Mouse (Mus musculus) brain, adult 2 months (tissue): ENCODE results near the gene Cfap157.

Experiments
- DNase-seq: peaks from one replicate; pipeline ENCODE4 v3.0.0; 2011; ENCODE audit warnings: low read depth, low spot score

Cfap157 gene

DNA sequence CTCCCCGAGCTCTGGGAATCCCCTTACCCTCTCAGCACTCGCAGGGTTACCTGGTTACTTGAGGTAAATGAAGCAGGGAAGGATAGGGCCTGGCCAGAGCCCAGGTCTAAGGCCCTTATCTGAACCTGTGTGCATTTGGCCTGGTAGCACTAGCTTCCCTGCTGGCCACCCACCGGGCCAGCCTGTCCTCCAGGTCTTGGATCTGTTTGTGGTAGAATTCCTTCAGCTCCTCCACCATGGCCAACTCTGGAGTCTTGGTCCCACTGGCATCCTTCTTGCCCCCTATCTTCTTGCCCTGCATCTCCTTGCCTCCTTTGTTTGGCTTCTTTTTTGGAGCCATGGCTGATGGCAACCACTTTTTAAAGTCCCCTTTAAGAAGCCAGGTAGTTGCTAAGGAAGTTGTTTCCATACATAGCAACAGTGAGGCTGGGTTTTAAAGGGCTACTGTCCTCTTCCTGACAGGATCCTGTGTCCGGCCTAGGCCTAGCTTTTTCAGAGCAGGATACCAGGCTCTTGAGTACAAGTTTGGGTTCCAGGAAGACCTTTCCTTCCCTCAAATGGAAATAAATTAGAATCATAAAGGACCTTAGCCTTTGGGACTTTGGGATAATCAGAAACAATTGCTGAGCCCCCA lies at the start of gene Cfap157:
Cfap157 (minus strand) TSS at position 381 of the 634 bp plus-strand sequence.
- peak; percentile 62 for DNase-seq

DNA sequence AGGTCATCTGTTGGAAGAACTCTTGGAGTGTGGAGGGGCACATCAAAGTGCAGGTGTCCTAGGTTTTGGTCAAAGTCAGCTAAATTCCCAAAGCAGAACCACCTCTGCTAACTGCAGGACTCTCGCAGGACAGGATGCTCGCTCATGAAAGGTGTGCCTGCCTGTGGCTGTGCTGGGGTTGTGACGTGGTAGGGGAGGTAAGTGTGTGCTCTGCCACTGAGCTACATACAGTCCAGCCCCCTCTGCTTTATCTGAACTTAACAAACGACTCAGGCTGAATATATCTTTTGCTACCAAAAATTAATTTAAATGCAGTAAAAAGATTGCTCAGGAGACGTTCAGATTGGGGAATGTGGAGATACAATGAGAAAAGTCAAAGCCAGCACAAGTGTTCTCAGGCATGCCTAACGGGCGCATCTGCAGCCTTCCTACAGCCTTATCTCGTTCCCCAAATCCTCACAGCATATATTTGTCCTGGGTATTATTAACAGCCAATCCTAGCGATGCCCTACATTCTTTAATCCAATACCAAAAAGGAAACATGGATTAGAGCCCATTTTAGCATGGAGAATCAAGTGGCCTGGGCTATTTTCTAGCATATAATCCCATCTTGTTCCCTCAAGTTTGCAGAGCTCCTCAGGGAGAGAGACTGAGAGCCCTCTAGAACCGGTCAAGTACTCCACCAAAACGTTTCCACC lies 44.9 kb upstream of the Cfap157 start:
- peak; percentile 57 for DNase-seq

DNA sequence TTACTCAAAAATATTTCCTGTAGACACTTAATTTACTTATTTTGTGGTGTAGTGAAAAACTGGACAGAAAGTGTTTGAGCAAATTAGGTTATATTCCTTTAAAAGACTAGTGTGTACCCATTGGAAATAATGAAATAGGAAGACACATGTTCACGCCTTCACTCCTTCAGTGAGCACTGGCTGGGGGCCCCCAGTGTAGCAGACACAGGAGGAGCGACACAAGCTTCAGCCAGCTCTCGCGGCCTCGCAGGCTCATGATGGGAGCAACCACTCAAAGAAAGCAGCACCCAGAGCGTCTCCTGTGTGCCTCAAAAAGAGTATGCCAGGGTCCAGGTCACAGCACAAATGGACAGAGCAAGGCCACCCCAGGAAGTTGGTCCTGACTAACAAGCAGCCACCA lies 41.6 kb upstream of the Cfap157 start:
- no peak for DNase-seq

DNA sequence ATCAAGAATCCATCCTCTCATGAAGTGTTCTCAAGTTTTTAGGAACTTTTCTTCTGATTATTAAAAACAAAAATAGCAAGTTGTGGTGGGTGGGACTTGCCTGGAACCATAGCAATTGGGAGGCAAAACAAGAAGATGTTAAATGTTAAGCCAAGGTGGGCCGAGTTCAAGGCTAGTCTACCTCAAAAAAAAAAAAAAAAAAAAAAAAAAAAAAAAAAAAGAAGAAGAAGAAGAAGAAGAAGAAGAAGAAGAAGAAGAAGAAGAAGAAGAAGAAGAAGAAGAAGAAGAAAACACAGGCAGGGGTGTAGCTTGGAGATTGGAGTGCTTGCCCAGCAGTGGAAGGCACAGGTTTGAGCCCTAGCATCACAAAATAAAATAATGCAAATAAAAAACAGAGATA lies 40.5 kb upstream of the Cfap157 start:
- DNase-seq, result no peak

GRCm38 (mm10) chr2:32824181-32824580 lies 40.0 kb upstream of the Cfap157 start:
- DNase-seq, result no peak

DNA sequence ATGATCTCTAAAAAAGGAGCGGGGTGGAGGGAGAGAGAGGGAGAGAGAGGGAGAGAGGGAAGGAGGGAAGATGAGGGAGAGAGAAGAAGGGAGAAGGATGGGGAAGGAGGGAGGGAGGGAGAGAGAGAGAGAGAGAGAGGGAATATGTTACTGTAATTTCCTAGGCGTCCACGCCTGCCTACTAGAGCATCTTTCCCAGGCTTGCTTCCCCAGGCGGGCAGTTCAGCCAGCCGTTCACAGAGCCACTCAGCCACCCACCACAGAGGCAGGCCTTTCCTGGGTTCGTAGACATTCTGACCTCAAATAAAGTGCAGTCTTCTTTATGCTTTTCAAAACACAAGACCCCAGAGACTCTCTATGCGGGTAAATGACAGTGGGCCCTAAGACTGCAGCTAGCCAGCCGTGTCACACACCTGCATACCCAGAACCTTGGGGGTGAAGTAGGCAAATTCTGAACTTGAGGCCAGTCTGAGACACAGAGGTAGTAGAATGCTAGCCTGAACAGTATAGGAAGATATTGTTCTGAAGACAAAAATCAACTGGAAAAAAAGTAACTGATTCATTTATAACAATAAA lies 39.4 kb upstream of the Cfap157 start:
- DNase-seq, result peak; percentile 46

- DNase-seq, result no peak
Measured at GRCm38 (mm10) chr2:32823153-32823552, 38.9 kb upstream of the Cfap157 start.

DNA sequence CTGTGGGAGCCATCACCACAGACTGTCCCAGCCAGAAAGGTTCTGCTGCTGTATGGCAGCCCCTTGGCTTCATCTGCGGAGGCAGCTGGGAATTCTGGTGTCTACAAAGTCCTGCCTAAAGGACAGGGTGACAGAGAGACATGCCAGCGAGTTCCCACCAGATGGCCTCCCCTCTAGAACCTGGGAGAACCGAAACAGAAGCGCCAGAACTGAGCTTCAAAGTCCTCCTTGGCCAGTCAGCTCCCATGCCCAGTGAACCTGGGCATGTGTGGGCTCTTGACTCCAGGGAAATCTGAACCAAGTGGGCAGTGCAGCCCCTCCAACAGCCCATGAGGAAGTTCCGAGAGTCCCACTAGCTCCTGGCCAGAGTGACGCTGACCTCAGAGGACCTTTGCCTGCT lies 38.4 kb upstream of the Cfap157 start:
- peak; percentile 83 for DNase-seq

DNA sequence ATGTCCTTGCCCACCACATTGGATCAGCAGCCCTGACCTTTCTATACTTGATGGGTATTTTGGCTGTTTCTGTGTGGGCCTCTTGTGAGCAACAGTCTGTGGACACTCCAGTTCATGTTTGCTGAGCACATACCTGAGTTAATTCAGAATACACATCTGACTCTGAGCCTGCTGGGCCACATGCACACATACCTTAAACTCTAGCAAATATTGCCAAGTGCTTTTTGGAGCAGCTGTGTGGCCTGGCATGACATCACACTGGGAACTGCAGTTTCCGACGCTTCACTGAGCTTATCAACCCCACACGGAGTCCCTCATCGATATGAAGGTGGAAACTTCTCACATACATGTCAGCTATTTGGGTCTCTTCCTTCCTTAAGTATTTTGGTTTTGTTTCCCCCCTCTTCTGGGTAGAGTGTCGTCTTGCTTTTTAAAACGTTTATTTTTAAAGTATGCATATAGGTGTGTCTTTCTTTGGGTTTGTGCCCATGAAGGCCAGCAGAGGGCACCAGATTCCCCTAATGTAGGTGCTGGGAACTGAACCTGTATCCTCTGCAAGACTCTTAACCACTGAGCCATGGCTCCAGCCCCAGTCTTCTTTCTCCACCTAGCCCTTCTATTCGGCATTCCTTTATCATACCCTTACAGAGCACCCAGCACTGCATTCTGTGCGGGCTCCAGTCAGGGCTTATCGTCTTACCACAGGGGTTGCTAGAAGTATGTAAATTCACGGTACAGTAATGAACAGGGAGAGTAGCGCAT lies 37.0 kb upstream of the Cfap157 start:
- peak; percentile 77 for DNase-seq

GRCm38 (mm10) chr2:32818208-32818607 lies 34.0 kb upstream of the Cfap157 start:
- DNase-seq, result no peak

GRCm38 (mm10) chr2:32817589-32817988 lies 33.4 kb upstream of the Cfap157 start:
- no peak for DNase-seq

GRCm38 (mm10) chr2:32816946-32817581 lies 32.8 kb upstream of the Cfap157 start:
- DNase-seq, result peak; percentile 98

DNA sequence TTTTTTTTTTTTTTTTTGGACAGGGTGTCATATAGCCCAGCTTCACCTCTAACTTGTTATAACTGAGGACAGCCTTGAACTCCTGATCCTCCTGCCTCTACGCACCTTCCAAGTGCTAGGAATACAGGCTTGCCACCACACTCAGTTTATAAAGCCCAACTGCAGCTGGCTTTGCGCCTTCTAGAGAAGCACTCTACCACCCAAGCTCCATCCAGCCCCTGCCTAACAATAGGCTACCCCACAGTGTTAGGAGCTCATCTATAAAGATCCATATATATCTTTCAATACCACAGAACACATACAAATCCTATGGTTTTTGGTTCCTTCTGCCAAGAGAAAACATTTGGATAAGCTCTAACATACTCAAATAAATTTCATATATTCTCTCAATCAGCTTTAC lies 32.3 kb upstream of the Cfap157 start:
- DNase-seq, result no peak

DNA sequence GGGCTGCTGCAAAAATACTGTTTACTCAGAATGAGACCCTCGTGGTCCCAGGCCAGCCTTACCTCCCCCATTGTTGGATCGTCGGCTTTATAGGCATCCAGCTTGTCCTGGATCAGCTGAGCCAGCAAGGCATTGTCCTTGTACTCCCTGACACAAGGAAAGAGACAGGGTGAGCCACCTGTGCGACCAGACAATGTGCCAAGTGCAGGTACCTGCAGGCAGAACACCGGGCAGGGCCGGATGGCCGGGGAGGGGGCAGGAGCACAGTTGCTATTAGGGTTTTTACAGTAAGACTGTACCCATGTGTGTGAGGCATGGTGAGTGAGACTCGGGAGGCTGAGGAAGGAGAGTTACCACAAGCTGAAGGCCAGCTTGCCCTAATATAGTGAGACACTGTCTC lies 27.7 kb upstream of the Cfap157 start:
- peak; percentile 90 for DNase-seq

DNA sequence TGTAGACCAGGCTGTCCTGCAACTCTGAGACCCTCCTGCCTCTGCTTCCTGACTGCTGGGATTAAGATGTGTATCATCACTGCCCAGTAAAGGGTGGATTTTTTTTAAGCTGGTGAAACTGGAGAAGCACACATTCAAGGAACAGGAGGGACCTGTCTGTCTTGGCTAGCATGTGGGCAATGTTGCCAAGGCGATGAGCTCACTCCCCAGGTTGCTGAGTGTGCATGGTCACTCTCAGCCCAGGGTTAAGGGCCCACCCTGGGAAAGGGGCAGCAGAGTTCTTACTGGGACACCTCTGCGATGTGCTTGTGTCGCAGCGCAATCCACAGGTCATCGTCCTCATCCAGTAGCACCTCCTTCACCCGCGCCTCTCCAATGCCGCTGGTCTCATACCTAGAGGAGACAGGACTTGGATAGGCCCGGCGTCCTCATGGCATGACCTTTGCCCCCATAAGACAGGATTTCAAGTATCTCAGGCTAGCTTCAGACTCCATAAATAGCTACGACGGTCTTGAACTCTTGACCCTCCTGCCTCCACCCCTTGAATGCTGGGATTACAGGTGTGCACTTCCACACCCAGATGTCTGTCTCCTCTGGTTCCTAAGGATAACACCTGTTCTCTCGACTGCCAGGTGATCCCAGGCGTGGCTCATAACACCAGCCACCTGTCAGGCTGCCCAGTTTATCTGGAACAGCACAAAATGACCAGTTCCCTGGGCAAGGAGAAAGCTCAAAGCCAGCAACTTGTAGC lies 24.8 kb upstream of the Cfap157 start:
- no peak for DNase-seq

- peak; percentile 79 for DNase-seq
Measured at GRCm38 (mm10) chr2:32798251-32798962, 14.2 kb upstream of the Cfap157 start.

DNA sequence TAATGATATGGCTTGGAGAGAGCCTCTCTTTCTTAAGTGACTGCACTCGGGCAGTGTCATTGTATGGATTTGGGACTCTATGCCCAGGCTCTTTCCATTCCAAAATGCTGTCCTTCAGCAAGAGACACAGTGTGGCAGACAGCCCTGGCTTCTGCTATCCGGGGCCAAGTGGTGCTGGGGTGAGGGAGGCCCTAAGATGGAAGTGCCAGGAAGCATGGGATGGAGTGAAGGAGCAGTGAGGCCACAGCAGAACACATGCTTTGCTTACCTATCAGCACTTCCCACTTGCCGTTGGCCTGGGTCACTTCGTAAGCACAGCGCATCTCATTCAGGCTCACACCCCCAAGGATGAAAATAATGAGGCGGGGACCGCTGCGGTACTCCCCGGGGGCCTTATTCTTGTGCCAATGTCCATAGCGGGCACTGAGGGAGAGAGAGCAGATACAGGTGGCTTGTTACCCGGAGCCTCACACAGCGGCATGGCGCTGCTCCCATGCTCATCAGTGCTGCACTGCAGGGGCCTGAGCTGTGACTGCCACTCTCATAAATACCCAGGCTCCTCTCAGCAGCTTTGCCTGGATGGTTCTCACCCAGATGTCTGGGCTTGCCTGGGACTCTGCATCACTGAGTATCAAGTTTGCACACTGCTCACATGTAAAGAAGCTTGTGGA lies 11.7 kb upstream of the Cfap157 start:
- peak; percentile 58 for DNase-seq

DNA sequence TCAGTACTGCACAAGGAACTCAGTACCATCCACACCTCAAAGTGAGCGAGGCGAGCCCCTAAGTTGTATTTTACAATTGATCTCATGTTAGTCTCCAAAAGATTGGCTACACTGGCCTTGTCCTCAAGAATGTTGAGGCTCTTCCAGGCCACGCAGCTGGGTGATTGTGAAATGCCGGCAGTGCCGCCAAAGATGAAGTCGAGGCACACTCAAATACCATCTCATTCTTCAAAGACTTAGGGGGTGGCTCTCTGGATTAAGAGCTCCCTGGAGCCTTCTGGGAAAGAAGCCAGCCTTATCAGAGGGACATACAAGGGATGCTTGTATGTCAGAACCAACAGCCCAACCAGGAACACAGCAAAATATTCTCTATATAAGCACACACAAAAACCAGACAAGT lies 7.1 kb upstream of the Cfap157 start:
- peak; percentile 54 for DNase-seq

- DNase-seq, result no peak
Measured at GRCm38 (mm10) chr2:32788581-32788980, 4.4 kb upstream of the Cfap157 start.

DNA sequence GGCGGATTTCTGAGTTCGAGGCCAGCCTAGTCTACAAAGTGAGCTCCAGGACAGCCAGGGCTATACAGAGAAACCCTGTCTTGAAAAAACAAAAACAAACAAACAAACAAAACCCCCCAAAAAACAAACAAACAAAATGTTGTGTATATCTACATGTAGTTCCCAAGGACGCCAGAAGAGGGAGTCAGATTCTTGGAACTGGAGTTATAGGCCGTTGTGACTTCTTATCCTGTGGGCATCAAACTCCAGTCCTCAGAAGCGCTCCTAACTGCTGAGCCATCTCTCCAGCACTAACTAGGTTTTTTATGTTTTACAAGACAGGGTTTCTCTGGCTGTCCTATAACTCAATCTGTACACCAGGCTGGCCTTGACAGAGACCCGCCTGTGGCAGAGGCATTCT lies 2.9 kb upstream of the Cfap157 start:
- peak; percentile 73 for DNase-seq
